Mouse (Mus musculus) heart, postnatal 14 days (tissue): ENCODE measurements around the gene Gm28171. TPM values are rescaled to one million over a fixed set of nuclear protein-coding genes. Genes with fewer than 3 reads are reported as not detected.
"Not testable (repeated sequence)": the region's sequence is repeated elsewhere in the genome, so short reads cannot be mapped to it uniquely, and the experiment has no call there.

Source experiments
- DNase-seq, 2 experiments: peaks; one replicate each; pipeline ENCODE4 v3.0.0; 2021 to 2022
- intact Hi-C: fragments of 180-260 bp; cut with DNase I; formaldehyde crosslinking; loops from one replicate; pipeline ENCODE4 v1.15.1; 2025
- long read RNA-seq, 2 experiments: library from polyadenylated mRNA; stranded (forward); transcript quantifications; one replicate each; pipeline ENCODE4 v2.0.0; 2021
- total RNA-seq, 2 experiments: library from RNA; stranded (reverse); gene quantifications; 2 replicates each; pipeline ENCODE4 v1.2.3; 2021

Gm28171 gene
- not detected for total RNA-seq
- long read RNA-seq, experiment 1, result 0 reads
- long read RNA-seq, experiment 2, result 0 reads

- DNase-seq, intact Hi-C loops: not testable (repeated sequence)
These were observed at the start of gene Gm28171 for GRCm38 (mm10) chrY:5793095-5793494. Gm28171 (plus strand) TSS chrY:5793395.

Other genes starting within 250 kb of the Gm28171 start
- not detected for gene Gm21854, start 136.4 kb upstream of the Gm28171 start, total RNA-seq
- not detected for gene Gm20914, start 67.4 kb upstream of the Gm28171 start, total RNA-seq
- not detected for gene Gm21778, start 149.1 kb downstream of the Gm28171 start, total RNA-seq